Mouse (Mus musculus) hindbrain, embryonic 12.5 days (tissue): Measurements from ENCODE around the gene Vamp3. TPM values are rescaled to one million over a fixed set of nuclear protein-coding genes. Genes with fewer than 3 reads are reported as not detected.

Experiments
- ATAC-seq: fragments of 200-750 bp; cut with Nextera tagmentation; 2 replicates; pipeline ENCODE4 v1.8.0; 2017; ENCODE audit warnings: moderate TSS enrichment; ENCODE audit not compliant: low FRiP score
- H3K27ac ChIP-seq: fragments of 300-500 bp; sonication (generic); 2 replicates; pipeline ENCODE4 v1.5.1; 2016; ENCODE audit warnings: mild to moderate bottlenecking
- H3K27me3 ChIP-seq: fragments of 300-500 bp; sonication (generic); 2 replicates; pipeline ENCODE4 v1.6.1; 2016; ENCODE audit warnings: mild to moderate bottlenecking
- H3K36me3 ChIP-seq: fragments of 300-500 bp; sonication (generic); 2 replicates; pipeline ENCODE4 v1.6.1; 2016; ENCODE audit warnings: mild to moderate bottlenecking
- H3K4me1 ChIP-seq: fragments of 300-500 bp; sonication (generic); 2 replicates; pipeline ENCODE4 v1.6.1; 2016
- H3K4me2 ChIP-seq: fragments of 300-500 bp; sonication (generic); replicated peaks from 2 replicates; pipeline ENCODE4 v1.6.1; 2016; ENCODE audit warnings: mild to moderate bottlenecking
- H3K4me3 ChIP-seq: fragments of 300-500 bp; sonication (generic); 2 replicates; pipeline ENCODE4 v1.5.1; 2016; ENCODE audit warnings: mild to moderate bottlenecking
- H3K9ac ChIP-seq: fragments of 300-500 bp; sonication (generic); 2 replicates; pipeline ENCODE4 v1.6.1; 2016; ENCODE audit warnings: mild to moderate bottlenecking, moderate library complexity
- H3K9me3 ChIP-seq: fragments of 300-500 bp; sonication (generic); replicated peaks from 2 replicates; pipeline ENCODE4 v1.6.1; 2016; ENCODE audit warnings: mild to moderate bottlenecking
- WGBS: fragments of 180-500 bp; shearing (Covaris S2); methylation state at CpG from one replicate; pipeline ENCODE4 v1.1.7; 2016; 5-methylcytosine and 5-hydroxymethylcytosine counted together
- polyA plus RNA-seq: library from polyadenylated mRNA; unstranded; fragments of >200 nt; fragmentation: Nextera tagmentation; extraction: Ambion mirVana; gene quantifications from 2 replicates; pipeline ENCODE4 v1.2.1, GENCODE M21; 2016

The Vamp3 gene
- 85.7 and 86.3 TPM in 2 replicates for polyA plus RNA-seq

- peak within 1 kb of the TSS; percentile 90 for H3K27ac ChIP-seq
- WGBS = under 1% methylated on average over 109 of the region's 114 CpGs
- H3K4me3 ChIP-seq = peak within 1 kb of the TSS; percentile 77
- H3K4me2 ChIP-seq = peak within 1 kb of the TSS; percentile 65
- ATAC-seq = peak; percentile 99
- peaks cover 16% of the 10 kb centered on the region for H3K4me1 ChIP-seq
- peak within 1 kb of the TSS; percentile 95 for H3K9ac ChIP-seq
- H3K27me3 ChIP-seq = no peaks in the 10 kb centered on the region
- H3K9me3 ChIP-seq = no peaks in the 10 kb centered on the region
- peaks cover 23% of the 10 kb centered on the region for H3K36me3 ChIP-seq
Observed at GRCm38 (mm10) chr4:151057347-151058321, at the start of gene Vamp3. Gene Vamp3 (minus strand): TSS chr4:151057963.

- Histone ChIP-seq H3K4me3 (peak overlapping the region; percentile 90), H3K9me3 (no peaks in the 10 kb centered on the region), H3K9ac (peak overlapping the region; percentile 42), H3K4me2 (peak overlapping the region; percentile 90), H3K27me3 (peaks cover 8% of the 10 kb centered on the region; the same call in 1 of the 2 replicates), H3K27ac (no peak overlapping the region), H3K4me1 (peaks cover 38% of the 10 kb centered on the region), H3K36me3 (no peaks in the 10 kb centered on the region)
- WGBS = 34% methylated on average over 10 of the region's 10 CpGs
- ATAC-seq = no peak
Observed at GRCm38 (mm10) chr4:151106468-151106867, 48.7 kb upstream of the Vamp3 start.

- H3K27ac ChIP-seq = no peak overlapping the region
- H3K4me1 ChIP-seq = peaks cover 38% of the 10 kb centered on the region
- 0 out of 2 replicates have a peak overlapping the region, but pooled peaks have one; percentile 90 for H3K4me3 ChIP-seq
- H3K36me3 ChIP-seq = no peaks in the 10 kb centered on the region
- no peaks in the 10 kb centered on the region for H3K9me3 ChIP-seq
- WGBS = 84% methylated on average over 6 of the region's 6 CpGs
- ATAC-seq = no peak
- no peak overlapping the region for H3K9ac ChIP-seq
- peaks cover 8% of the 10 kb centered on the region; the same call in 1 of the 2 replicates for H3K27me3 ChIP-seq
- H3K4me2 ChIP-seq = peak overlapping the region; percentile 90
Observed at GRCm38 (mm10) chr4:151105886-151106285, 48.1 kb upstream of the Vamp3 start.

GRCm38 (mm10) chr4:151104147-151104546 lies 46.4 kb upstream of the Vamp3 start:
- no peak for ATAC-seq
- WGBS = 90% methylated on average over 10 of the region's 10 CpGs
- no peaks in the 10 kb centered on the region for H3K9me3 ChIP-seq
- 0 out of 2 replicates have a peak, but pooled peaks cover 3% of the 10 kb centered on the region for H3K27me3 ChIP-seq
- H3K36me3 ChIP-seq = no peaks in the 10 kb centered on the region
- no peak overlapping the region for H3K9ac ChIP-seq
- no peak overlapping the region for H3K27ac ChIP-seq
- H3K4me3 ChIP-seq = no peak overlapping the region
- H3K4me2 ChIP-seq = no peak overlapping the region
- H3K4me1 ChIP-seq = peaks cover 38% of the 10 kb centered on the region

GRCm38 (mm10) chr4:151103646-151104045 lies 45.9 kb upstream of the Vamp3 start:
- Histone ChIP-seq H3K4me3 (no peak overlapping the region), H3K9ac (no peak overlapping the region), H3K36me3 (no peaks in the 10 kb centered on the region), H3K27me3 (0 out of 2 replicates have a peak, but pooled peaks cover 3% of the 10 kb centered on the region), H3K4me2 (no peak overlapping the region), H3K27ac (no peak overlapping the region), H3K9me3 (no peaks in the 10 kb centered on the region), H3K4me1 (peaks cover 34% of the 10 kb centered on the region)
- WGBS = 86% methylated on average over 11 of the region's 11 CpGs
- no peak for ATAC-seq

- Histone ChIP-seq H3K27me3 (no peaks in the 10 kb centered on the region), H3K4me1 (peaks cover 10% of the 10 kb centered on the region; the same call in 1 of the 2 replicates), H3K9me3 (no peaks in the 10 kb centered on the region), H3K4me2 (no peak overlapping the region), H3K4me3 (no peak overlapping the region), H3K9ac (no peak overlapping the region), H3K36me3 (peaks cover 9% of the 10 kb centered on the region; the same call in 1 of the 2 replicates), H3K27ac (no peak overlapping the region)
- no peak for ATAC-seq
- 87% methylated on average over 11 of the region's 11 CpGs for WGBS
Observed at GRCm38 (mm10) chr4:151097104-151097438, 39.3 kb upstream of the Vamp3 start.

- Histone ChIP-seq H3K9ac (no peak overlapping the region), H3K4me3 (no peak overlapping the region), H3K36me3 (peaks cover 9% of the 10 kb centered on the region; the same call in 1 of the 2 replicates), H3K4me2 (no peak overlapping the region), H3K27ac (no peak overlapping the region), H3K27me3 (no peaks in the 10 kb centered on the region), H3K9me3 (no peaks in the 10 kb centered on the region), H3K4me1 (peaks cover 9% of the 10 kb centered on the region; the same call in 1 of the 2 replicates)
- no peak for ATAC-seq
- WGBS = 87% methylated on average over 18 of the region's 18 CpGs
Observed at GRCm38 (mm10) chr4:151096334-151097103, 38.8 kb upstream of the Vamp3 start.

- Histone ChIP-seq H3K4me3 (no peak overlapping the region), H3K27ac (no peak overlapping the region), H3K36me3 (peaks cover 9% of the 10 kb centered on the region; the same call in 1 of the 2 replicates), H3K4me2 (no peak overlapping the region), H3K27me3 (no peaks in the 10 kb centered on the region), H3K9ac (no peak overlapping the region), H3K9me3 (no peaks in the 10 kb centered on the region), H3K4me1 (peaks cover 15% of the 10 kb centered on the region)
- WGBS = 34% methylated on average over 2 of the region's 2 CpGs
- no peak for ATAC-seq
Observed at GRCm38 (mm10) chr4:151095207-151095606, 37.4 kb upstream of the Vamp3 start.

- Histone ChIP-seq H3K9me3 (no peaks in the 10 kb centered on the region), H3K36me3 (peaks cover 49% of the 10 kb centered on the region), H3K4me2 (no peak within 1 kb of the TSS), H3K27me3 (no peaks in the 10 kb centered on the region), H3K9ac (peak within 1 kb of the TSS; percentile 23; the same call in 1 of the 2 replicates), H3K4me3 (no peak within 1 kb of the TSS), H3K27ac (no peak within 1 kb of the TSS), H3K4me1 (peaks cover 9% of the 10 kb centered on the region)
- WGBS = 96% methylated on average over 7 of the region's 7 CpGs
- no peak for ATAC-seq
Observed at GRCm38 (mm10) chr4:151089270-151089669, 31.5 kb upstream of the Vamp3 start, which contains the start of gene Gm13090. Gene Gm13090 (plus strand): TSS chr4:151089570.

- H3K36me3 ChIP-seq = peaks cover 49% of the 10 kb centered on the region
- peak overlapping the region; percentile 23; the same call in 1 of the 2 replicates for H3K9ac ChIP-seq
- no peaks in the 10 kb centered on the region for H3K9me3 ChIP-seq
- H3K4me3 ChIP-seq = no peak overlapping the region
- 93% methylated on average over 12 of the region's 14 CpGs for WGBS
- H3K27ac ChIP-seq = no peak overlapping the region
- H3K4me2 ChIP-seq = no peak overlapping the region
- ATAC-seq = no peak
- peaks cover 9% of the 10 kb centered on the region for H3K4me1 ChIP-seq
- H3K27me3 ChIP-seq = no peaks in the 10 kb centered on the region
Observed at GRCm38 (mm10) chr4:151088819-151089218, 31.1 kb upstream of the Vamp3 start.

GRCm38 (mm10) chr4:151087358-151087757 lies 29.6 kb upstream of the Vamp3 start:
- Histone ChIP-seq H3K4me2 (no peak overlapping the region), H3K4me3 (no peak overlapping the region), H3K4me1 (peaks cover 9% of the 10 kb centered on the region), H3K27ac (no peak overlapping the region), H3K36me3 (peaks cover 63% of the 10 kb centered on the region), H3K9ac (no peak overlapping the region), H3K9me3 (no peaks in the 10 kb centered on the region), H3K27me3 (no peaks in the 10 kb centered on the region)
- ATAC-seq = no peak
- WGBS = 97% methylated on average over 1 of the region's 1 CpGs

- 85% methylated on average over 5 of the region's 5 CpGs for WGBS
- no peak for ATAC-seq
- H3K9me3 ChIP-seq = no peaks in the 10 kb centered on the region
- H3K36me3 ChIP-seq = peaks cover 93% of the 10 kb centered on the region
- H3K27me3 ChIP-seq = no peaks in the 10 kb centered on the region
- no peak overlapping the region for H3K4me2 ChIP-seq
- no peak overlapping the region for H3K9ac ChIP-seq
- no peak overlapping the region for H3K27ac ChIP-seq
- H3K4me3 ChIP-seq = no peak overlapping the region
- H3K4me1 ChIP-seq = no peaks in the 10 kb centered on the region
Observed at GRCm38 (mm10) chr4:151083027-151083426, 25.3 kb upstream of the Vamp3 start.
